Mouse (Mus musculus): ENCODE measurements around the gene Ivl. TPM values are rescaled to one million over a fixed set of nuclear protein-coding genes. Genes with fewer than 3 reads are reported as not detected.

The Ivl gene
- polyA plus RNA-seq (2015; fragmentation: Nextera tagmentation; extraction: Ambion mirVana) = 11.6 and 13.2 TPM in 2 replicates

- Histone ChIP-seq H3K4me2 (replicated peaks) (no peak within 1 kb of the TSS), H3K27ac (replicated peaks) (no peak within 1 kb of the TSS), H3K4me1 (no peaks in the 10 kb centered on the region), H3K9ac (no peak within 1 kb of the TSS), H3K27me3 (no peaks in the 10 kb centered on the region), H3K9me3 (replicated peaks) (no peaks in the 10 kb centered on the region), H3K4me3 (replicated peaks) (no peak within 1 kb of the TSS), H3K36me3 (no peaks in the 10 kb centered on the region)
- 75% methylated on average over 1 of the region's 1 CpGs for WGBS
- ATAC-seq (ENCODE audit: insufficient number of reproducible peaks, low FRiP score, low TSS enrichment, low read depth) = no peak
Measured at GRCm38 (mm10) chr3:92573449-92574041, at the start of gene Ivl. Gene Ivl (minus strand): TSS chr3:92573735.

GRCm38 (mm10) chr3:92621560-92621959 is 48.0 kb upstream of the Ivl start, which contains the start of gene Lce6a:
Gene Lce6a (minus strand): TSS chr3:92621660.
- no peak for ATAC-seq (ENCODE audit: insufficient number of reproducible peaks, low FRiP score, low TSS enrichment, low read depth)
- H3K27ac ChIP-seq (replicated peaks) = no peak within 1 kb of the TSS
- 79% methylated on average over 2 of the region's 2 CpGs for WGBS
- H3K9me3 ChIP-seq (replicated peaks) = no peaks in the 10 kb centered on the region
- H3K27me3 ChIP-seq = no peaks in the 10 kb centered on the region
- H3K4me2 ChIP-seq (replicated peaks) = no peak within 1 kb of the TSS
- H3K4me1 ChIP-seq = no peaks in the 10 kb centered on the region
- no peaks in the 10 kb centered on the region for H3K36me3 ChIP-seq
- H3K9ac ChIP-seq = no peak within 1 kb of the TSS
- H3K4me3 ChIP-seq (replicated peaks) = no peak within 1 kb of the TSS

- ATAC-seq (ENCODE audit: insufficient number of reproducible peaks, low FRiP score, low TSS enrichment, low read depth) = no peak
- 50% methylated on average over 1 of the region's 1 CpGs for WGBS
- Histone ChIP-seq H3K9ac (no peak overlapping the region), H3K4me2 (replicated peaks) (no peak overlapping the region), H3K27me3 (no peaks in the 10 kb centered on the region), H3K4me1 (no peaks in the 10 kb centered on the region), H3K27ac (replicated peaks) (no peak overlapping the region), H3K4me3 (replicated peaks) (no peak overlapping the region), H3K36me3 (no peaks in the 10 kb centered on the region), H3K9me3 (replicated peaks) (no peaks in the 10 kb centered on the region)
Measured at GRCm38 (mm10) chr3:92609804-92610203, 36.3 kb upstream of the Ivl start.

GRCm38 (mm10) chr3:92607392-92607791 is 33.9 kb upstream of the Ivl start, which contains the start of gene 2210017I01Rik:
Gene 2210017I01Rik (minus strand): TSS chr3:92607492.
- Histone ChIP-seq H3K4me3 (replicated peaks) (no peak within 1 kb of the TSS), H3K27ac (replicated peaks) (no peak within 1 kb of the TSS), H3K4me2 (replicated peaks) (no peak within 1 kb of the TSS), H3K27me3 (no peaks in the 10 kb centered on the region), H3K9ac (no peak within 1 kb of the TSS), H3K4me1 (no peaks in the 10 kb centered on the region), H3K36me3 (no peaks in the 10 kb centered on the region), H3K9me3 (replicated peaks) (no peaks in the 10 kb centered on the region)
- ATAC-seq (ENCODE audit: insufficient number of reproducible peaks, low FRiP score, low TSS enrichment, low read depth) = no peak

DNA sequence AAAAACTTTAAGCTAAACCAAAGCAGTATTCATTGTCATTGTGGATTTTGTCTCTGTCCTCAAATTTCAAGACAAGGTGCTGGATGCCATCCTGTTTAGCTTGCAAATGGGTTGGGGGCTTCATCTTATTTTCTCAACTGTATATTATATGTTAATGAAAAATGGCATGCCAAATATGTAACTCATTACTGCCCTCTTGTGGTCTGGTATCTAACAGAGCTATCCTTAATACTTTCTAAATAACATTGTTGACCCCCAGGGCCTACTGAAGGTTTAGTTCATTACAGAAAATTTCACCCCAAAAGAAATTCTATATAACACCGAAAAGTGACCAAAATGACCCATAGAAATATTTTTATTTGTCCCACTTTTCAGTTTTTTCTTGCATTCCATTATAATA is 28.6 kb upstream of the Ivl start:
- Histone ChIP-seq H3K36me3 (no peaks in the 10 kb centered on the region), H3K9me3 (replicated peaks) (peaks cover 3% of the 10 kb centered on the region; the same call in 1 of the 2 replicates), H3K4me3 (replicated peaks) (no peak overlapping the region), H3K27me3 (no peaks in the 10 kb centered on the region), H3K27ac (replicated peaks) (no peak overlapping the region), H3K9ac (no peak overlapping the region), H3K4me1 (no peaks in the 10 kb centered on the region), H3K4me2 (replicated peaks) (no peak overlapping the region)
- WGBS = 52% methylated on average over 1 of the region's 1 CpGs
- ATAC-seq (ENCODE audit: insufficient number of reproducible peaks, low FRiP score, low TSS enrichment, low read depth) = no peak

GRCm38 (mm10) chr3:92600456-92600855 is 26.9 kb upstream of the Ivl start:
- Histone ChIP-seq H3K36me3 (no peaks in the 10 kb centered on the region), H3K9ac (no peak overlapping the region), H3K4me3 (replicated peaks) (no peak overlapping the region), H3K27me3 (no peaks in the 10 kb centered on the region), H3K4me2 (replicated peaks) (no peak overlapping the region), H3K27ac (replicated peaks) (no peak overlapping the region), H3K9me3 (replicated peaks) (peaks cover 3% of the 10 kb centered on the region; the same call in 1 of the 2 replicates), H3K4me1 (no peaks in the 10 kb centered on the region)
- WGBS = 31% methylated on average over 1 of the region's 1 CpGs
- ATAC-seq (ENCODE audit: insufficient number of reproducible peaks, low FRiP score, low TSS enrichment, low read depth) = no peak

- Histone ChIP-seq H3K9ac (no peak overlapping the region), H3K4me2 (replicated peaks) (no peak overlapping the region), H3K4me1 (no peaks in the 10 kb centered on the region), H3K4me3 (replicated peaks) (no peak overlapping the region), H3K36me3 (no peaks in the 10 kb centered on the region), H3K27ac (replicated peaks) (no peak overlapping the region), H3K27me3 (no peaks in the 10 kb centered on the region), H3K9me3 (replicated peaks) (peaks cover 3% of the 10 kb centered on the region; the same call in 1 of the 2 replicates)
- no peak for ATAC-seq (ENCODE audit: insufficient number of reproducible peaks, low FRiP score, low TSS enrichment, low read depth)
Measured at GRCm38 (mm10) chr3:92599973-92600372, 26.4 kb upstream of the Ivl start.

DNA sequence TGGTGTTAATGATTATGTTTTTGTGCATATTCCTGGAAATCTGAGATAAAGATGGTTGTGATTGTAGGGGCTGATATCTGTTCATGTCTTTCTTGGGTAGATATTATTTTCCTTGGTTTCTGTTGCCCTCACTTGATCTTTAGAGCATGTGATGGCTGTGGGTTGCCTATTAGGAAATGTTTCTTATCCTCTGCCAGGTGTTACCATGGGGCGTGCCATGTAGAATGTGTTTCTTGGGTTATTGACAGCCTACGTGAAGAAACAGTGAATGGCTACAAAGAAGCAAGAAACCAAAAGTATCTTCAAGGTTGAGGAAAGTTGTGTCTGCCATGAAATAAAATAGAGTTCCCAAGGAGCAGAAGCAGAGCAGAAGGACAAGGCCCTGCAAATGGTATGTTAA is 24.9 kb upstream of the Ivl start:
- ATAC-seq (ENCODE audit: insufficient number of reproducible peaks, low FRiP score, low TSS enrichment, low read depth) = no peak
- Histone ChIP-seq H3K4me3 (replicated peaks) (no peak overlapping the region), H3K4me2 (replicated peaks) (no peak overlapping the region), H3K27me3 (no peaks in the 10 kb centered on the region), H3K9ac (no peak overlapping the region), H3K36me3 (no peaks in the 10 kb centered on the region), H3K9me3 (replicated peaks) (peaks cover 3% of the 10 kb centered on the region; the same call in 1 of the 2 replicates), H3K27ac (replicated peaks) (no peak overlapping the region), H3K4me1 (no peaks in the 10 kb centered on the region)
- 88% methylated on average over 2 of the region's 2 CpGs for WGBS

DNA sequence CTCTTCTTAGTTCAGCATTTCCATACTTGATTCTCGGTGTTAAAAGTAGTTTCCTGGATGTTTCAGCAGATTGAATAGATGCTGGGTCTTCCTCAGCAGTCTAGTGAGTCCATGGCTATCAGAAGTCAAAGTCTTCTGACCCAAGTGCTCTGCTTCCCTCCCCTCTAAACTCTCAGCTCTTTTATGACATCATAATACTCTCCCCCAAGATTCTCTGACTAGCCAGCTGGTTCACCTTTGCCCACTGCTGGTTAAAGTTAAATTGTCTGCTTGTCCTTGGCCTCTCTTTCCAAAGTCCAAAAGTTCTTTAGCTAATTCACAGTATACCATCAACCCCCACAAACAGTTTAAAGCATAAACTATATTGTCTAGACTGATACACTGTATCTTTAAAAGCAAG is 15.3 kb upstream of the Ivl start, which contains the start of gene Smcp:
Gene Smcp (minus strand): TSS at position 140 of the 400 bp plus-strand sequence.
- 58% methylated on average over 1 of the region's 1 CpGs for WGBS
- no peak for ATAC-seq (ENCODE audit: insufficient number of reproducible peaks, low FRiP score, low TSS enrichment, low read depth)
- H3K4me3 ChIP-seq (replicated peaks) = no peak within 1 kb of the TSS
- no peaks in the 10 kb centered on the region for H3K36me3 ChIP-seq
- no peaks in the 10 kb centered on the region for H3K27me3 ChIP-seq
- no peak within 1 kb of the TSS for H3K4me2 ChIP-seq (replicated peaks)
- no peak within 1 kb of the TSS for H3K27ac ChIP-seq (replicated peaks)
- no peaks in the 10 kb centered on the region for H3K9me3 ChIP-seq (replicated peaks)
- no peaks in the 10 kb centered on the region for H3K4me1 ChIP-seq
- H3K9ac ChIP-seq = no peak within 1 kb of the TSS

DNA sequence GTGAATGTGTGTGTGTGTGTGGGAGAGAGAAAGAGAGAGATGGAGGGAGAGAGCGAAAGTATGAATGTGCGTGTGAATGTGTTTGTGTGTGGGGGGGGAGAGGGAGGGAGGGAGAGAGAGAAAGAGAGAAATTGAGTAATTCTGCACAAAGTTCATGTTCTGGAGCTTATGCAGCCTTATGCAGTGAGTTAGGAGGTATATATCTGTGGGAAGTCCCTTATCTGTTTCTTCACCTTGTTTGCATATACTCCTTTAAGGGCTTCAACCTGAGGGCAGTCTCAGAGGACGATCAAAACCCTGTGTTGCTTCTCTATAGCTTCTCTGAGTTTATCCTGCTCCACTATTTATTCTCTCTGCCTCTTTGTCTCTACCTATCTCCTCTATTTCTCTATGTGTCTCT is 13.7 kb upstream of the Ivl start:
- no peak overlapping the region for H3K9ac ChIP-seq
- H3K4me2 ChIP-seq (replicated peaks) = no peak overlapping the region
- no peaks in the 10 kb centered on the region for H3K9me3 ChIP-seq (replicated peaks)
- H3K27ac ChIP-seq (replicated peaks) = no peak overlapping the region
- ATAC-seq (ENCODE audit: insufficient number of reproducible peaks, low FRiP score, low TSS enrichment, low read depth) = no peak
- H3K27me3 ChIP-seq = no peaks in the 10 kb centered on the region
- 75% methylated on average over 3 of the region's 3 CpGs for WGBS
- H3K36me3 ChIP-seq = no peaks in the 10 kb centered on the region
- no peak overlapping the region for H3K4me3 ChIP-seq (replicated peaks)
- no peaks in the 10 kb centered on the region for H3K4me1 ChIP-seq

- Histone ChIP-seq H3K9me3 (replicated peaks) (no peaks in the 10 kb centered on the region), H3K36me3 (no peaks in the 10 kb centered on the region), H3K9ac (no peak overlapping the region), H3K4me1 (no peaks in the 10 kb centered on the region), H3K4me2 (replicated peaks) (no peak overlapping the region), H3K27me3 (no peaks in the 10 kb centered on the region), H3K4me3 (replicated peaks) (no peak overlapping the region), H3K27ac (replicated peaks) (no peak overlapping the region)
- WGBS = 31% methylated on average over 1 of the region's 1 CpGs
- ATAC-seq (ENCODE audit: insufficient number of reproducible peaks, low FRiP score, low TSS enrichment, low read depth) = no peak
Measured at GRCm38 (mm10) chr3:92585055-92585454, 11.5 kb upstream of the Ivl start.

GRCm38 (mm10) chr3:92583164-92583826 is 9.8 kb upstream of the Ivl start:
- H3K4me1 ChIP-seq = no peaks in the 10 kb centered on the region
- no peak overlapping the region for H3K4me2 ChIP-seq (replicated peaks)
- no peak for ATAC-seq (ENCODE audit: insufficient number of reproducible peaks, low FRiP score, low TSS enrichment, low read depth)
- no peak overlapping the region for H3K9ac ChIP-seq
- WGBS = 39% methylated on average over 3 of the region's 3 CpGs
- no peak overlapping the region for H3K27ac ChIP-seq (replicated peaks)
- H3K36me3 ChIP-seq = no peaks in the 10 kb centered on the region
- no peaks in the 10 kb centered on the region for H3K27me3 ChIP-seq
- no peak overlapping the region for H3K4me3 ChIP-seq (replicated peaks)
- no peaks in the 10 kb centered on the region for H3K9me3 ChIP-seq (replicated peaks)

Measured in embryonic facial prominence, embryonic 15.5 days (tissue).